Mouse (Mus musculus) ovary, adult 10 weeks (tissue): ENCODE data around the gene Olfr1443. TPM values are rescaled to one million over a fixed set of nuclear protein-coding genes. Genes with fewer than 3 reads are reported as not detected.

Experiments
- polyA plus RNA-seq: library from polyadenylated mRNA; stranded (reverse); fragments of 350-450 nt; fragmentation: Illumina TruSeq; extraction: RNeasy Lipid Tissue Mini Kit (QIAGEN cat#74804); gene quantifications from one replicate; pipeline ENCODE4 v1.2.3, GENCODE M21; 2014

Gene Olfr1443
- polyA plus RNA-seq, result not detected

GRCm38 (mm10) chr19:12677812-12678211 is at the start of gene Olfr1443:
TSS of gene Olfr1443 (plus strand) at chr19:12678112.

GRCm38 (mm10) chr19:12633176-12633575 is 44.7 kb upstream of the Olfr1443 start, which contains the start of gene Glyat:
TSS of gene Glyat (plus strand) at chr19:12633308.

GRCm38 (mm10) chr19:12670139-12670538 is 7.8 kb upstream of the Olfr1443 start, which contains the start of gene Olfr1442:
TSS of gene Olfr1442 (plus strand) at chr19:12670439.

GRCm38 (mm10) chr19:12695590-12695989 is 17.7 kb downstream of the Olfr1443 start, which contains the start of gene Keg1:
TSS of gene Keg1 (plus strand) at chr19:12695786.

Other genes starting within 250 kb of the Olfr1443 start
- 117 TPM for gene Mpeg1, start 217.3 kb upstream of the Olfr1443 start, polyA plus RNA-seq
- 65.7 TPM for gene Dtx4, start 176.7 kb upstream of the Olfr1443 start, polyA plus RNA-seq
- 36.6 TPM for gene Fam111a, start 132.4 kb upstream of the Olfr1443 start, polyA plus RNA-seq
- 1.1 TPM for gene Gm4952, start 78.1 kb upstream of the Olfr1443 start, polyA plus RNA-seq
- not detected for gene Glyat, start 44.8 kb upstream of the Olfr1443 start, polyA plus RNA-seq
- not detected for gene Olfr1442, start 7.7 kb upstream of the Olfr1443 start, polyA plus RNA-seq
- not detected for gene Keg1, start 17.7 kb downstream of the Olfr1443 start, polyA plus RNA-seq
- 3.2 TPM for gene Cntf, start 87.5 kb downstream of the Olfr1443 start, polyA plus RNA-seq
- 199 TPM for gene Zfp91, start 118.0 kb downstream of the Olfr1443 start, polyA plus RNA-seq
- gene Lpxn, start 118.1 kb downstream of the Olfr1443 start, polyA plus RNA-seq, result 2.6 TPM
- not detected for gene Gm5244, start 168.6 kb downstream of the Olfr1443 start, polyA plus RNA-seq
- not detected for gene Olfr1444, start 179.2 kb downstream of the Olfr1443 start, polyA plus RNA-seq
- not detected for gene Olfr1445, start 205.7 kb downstream of the Olfr1443 start, polyA plus RNA-seq
- gene Olfr1446, start 215.4 kb downstream of the Olfr1443 start, polyA plus RNA-seq, result not detected
- not detected for gene Olfr1447, start 225.6 kb downstream of the Olfr1443 start, polyA plus RNA-seq
- not detected for gene Olfr1448, start 246.3 kb downstream of the Olfr1443 start, polyA plus RNA-seq